Mouse (Mus musculus) lung, postnatal 14 days (tissue): Measurements from ENCODE around the gene Cxxc4.
"Not testable (repeated sequence)": the region's sequence is repeated elsewhere in the genome, so short reads cannot be mapped to it uniquely, and the experiment has no call there.

Experiments used
- DNase-seq: peaks from one replicate; pipeline ENCODE4 v3.0.0; 2021

Cxxc4 gene

DNA sequence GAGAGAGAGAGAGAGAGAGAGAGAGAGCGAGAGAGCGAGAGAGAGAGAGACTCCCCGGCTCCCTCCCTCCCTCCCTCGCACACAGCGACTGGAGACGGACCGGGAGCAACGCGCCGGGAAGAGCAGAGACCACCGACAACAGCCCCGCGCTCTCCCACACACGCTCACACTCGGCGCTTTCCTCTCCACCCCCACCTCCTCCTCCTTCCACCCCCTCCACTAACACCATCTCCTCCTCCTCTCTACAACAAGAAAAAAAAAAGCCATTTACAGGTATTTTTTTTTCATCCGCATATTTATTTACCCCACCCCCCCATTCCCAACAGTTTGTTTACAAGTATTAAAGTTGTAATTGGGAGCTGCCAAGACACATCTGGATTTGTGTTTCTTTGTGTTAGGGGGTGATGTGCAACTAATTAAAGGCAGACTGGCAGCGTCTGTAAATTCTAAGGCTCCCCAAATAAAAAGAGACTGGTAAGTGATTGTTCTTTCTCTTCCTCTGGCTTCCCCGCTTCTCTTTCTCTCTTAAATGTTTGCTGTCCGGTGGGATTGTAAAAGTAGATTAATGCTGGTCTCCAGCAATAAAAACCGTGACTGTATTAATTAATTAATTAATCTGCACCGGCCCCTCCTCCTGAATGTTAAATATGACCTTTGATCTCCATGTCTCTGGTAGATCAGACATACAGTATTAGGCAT, at the start of gene Cxxc4:
Cxxc4 (plus strand) TSS at position 71 of the 699 bp plus-strand sequence.
- DNase-seq, result no peak

DNA sequence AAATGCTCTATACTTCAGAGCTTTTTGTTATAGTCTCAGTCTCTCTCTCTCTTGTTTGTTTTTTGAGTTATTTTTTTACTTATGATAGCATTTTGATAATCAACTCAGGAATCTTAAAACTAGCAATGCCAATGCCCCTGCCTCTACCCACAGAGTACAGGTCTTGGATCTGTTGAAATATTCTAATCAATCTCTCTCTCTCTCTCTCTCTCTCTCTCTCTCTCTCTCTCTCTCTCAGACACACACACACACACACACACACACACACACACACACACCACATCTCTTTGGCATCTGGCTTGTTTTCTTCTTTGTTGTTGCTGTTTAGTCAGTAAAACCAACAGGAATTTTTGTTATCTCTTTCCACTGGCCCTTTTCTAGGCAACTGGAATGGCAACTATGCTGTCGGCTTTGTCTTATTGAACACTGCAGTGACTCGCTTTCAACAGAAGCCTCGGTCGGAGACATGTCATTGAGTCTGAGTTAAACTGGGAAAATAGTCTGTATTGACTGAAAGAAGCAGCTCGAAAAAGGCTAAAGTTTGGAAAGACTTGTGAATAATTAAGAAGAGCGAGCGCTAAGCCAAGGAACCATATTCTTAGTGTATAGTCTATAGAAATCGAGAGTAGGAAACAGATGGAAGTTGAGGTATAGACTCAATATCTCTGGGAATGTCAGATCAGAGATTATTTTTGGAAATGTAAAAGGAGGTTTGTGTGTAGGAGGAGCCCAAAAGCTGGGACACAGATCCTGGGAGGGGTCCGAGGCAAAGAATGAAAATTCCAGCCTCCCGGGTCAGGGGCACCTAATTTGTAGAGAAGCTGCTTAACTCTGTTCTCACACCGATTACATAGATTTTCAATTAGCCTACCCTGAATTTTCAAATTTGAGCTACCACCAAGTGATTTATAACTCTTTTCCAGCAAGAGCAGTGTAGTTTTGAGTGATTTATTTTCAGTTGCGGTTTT, 47.0 kb upstream of the Cxxc4 start:
- no peak for DNase-seq

DNA sequence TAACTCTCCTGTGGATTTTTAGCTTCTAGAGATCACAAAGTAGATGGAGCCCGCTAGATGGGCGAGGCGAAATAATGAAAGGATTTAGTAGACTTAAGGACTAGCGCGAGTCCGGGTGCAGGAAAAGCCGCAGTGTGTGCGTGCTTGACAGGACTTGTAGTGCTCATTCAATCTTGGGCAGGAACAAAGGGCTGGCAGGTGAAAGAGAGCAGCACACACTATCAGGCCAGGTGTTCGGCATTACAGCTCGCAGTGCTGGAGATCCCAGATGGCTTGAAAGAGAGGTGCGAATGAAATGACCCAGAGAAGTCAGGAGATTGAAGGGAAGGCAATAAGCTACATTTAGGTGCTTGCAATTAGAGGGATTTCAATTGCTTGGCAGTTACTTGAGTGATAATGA, 46.2 kb upstream of the Cxxc4 start:
- no peak for DNase-seq

DNA sequence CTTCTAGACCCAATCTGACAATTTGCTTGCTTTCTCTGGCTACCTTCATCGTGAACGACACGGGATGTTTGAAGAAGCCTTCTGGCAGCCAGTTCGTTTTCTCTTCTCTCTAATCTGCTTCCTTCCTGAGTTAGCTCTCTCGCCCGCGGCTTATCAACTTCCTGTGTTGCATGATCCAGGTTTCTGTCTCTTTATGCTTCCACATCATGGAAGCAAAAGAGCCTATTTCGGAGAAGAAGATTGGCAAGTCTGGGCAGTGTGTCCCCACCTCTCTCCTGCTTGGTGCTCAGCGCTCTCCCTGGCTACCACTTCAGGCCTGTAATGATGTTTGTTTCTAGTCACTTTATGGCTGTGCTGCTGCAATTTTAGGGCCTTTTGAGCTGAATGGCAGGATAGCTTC, 36.4 kb upstream of the Cxxc4 start:
- peak; percentile 21 for DNase-seq

DNA sequence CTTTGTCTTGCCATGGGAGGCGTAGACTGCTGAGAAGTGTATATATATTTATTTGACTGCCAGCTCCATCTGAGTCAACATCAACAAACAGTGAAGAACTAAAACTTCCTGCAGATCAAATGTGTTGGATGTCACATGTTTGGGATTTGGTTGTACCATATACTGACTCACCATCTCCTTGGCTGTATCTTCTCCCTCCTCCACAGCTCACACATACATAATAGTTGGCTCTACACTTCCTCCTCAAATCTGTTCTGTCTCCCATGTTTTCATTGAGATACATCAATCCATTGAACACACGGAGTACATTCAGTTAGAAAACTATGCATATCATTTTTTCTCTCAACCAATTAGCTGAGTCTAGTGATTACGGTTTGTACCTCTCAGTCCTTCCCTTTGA, 29.7 kb upstream of the Cxxc4 start:
- no peak for DNase-seq

DNA sequence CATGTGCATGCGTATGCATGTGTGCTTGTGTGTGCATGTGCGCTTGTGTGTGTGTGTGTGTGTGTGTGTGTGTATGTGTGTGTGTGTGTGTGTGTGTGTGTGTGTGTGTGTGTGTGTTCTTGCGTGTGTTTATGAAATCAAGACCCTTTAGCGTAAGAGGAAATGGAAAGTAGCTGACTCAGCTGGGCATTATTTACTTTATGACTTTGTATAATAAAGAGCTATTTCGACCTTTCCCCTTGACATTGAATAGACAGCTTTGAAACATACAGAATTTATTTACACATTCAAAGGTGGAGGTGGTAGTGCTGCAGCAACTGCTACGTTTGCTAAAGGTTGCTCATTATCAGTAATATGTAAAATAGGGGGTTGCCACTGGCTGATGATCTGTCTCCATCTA, 25.3 kb upstream of the Cxxc4 start:
- no peak for DNase-seq

DNA sequence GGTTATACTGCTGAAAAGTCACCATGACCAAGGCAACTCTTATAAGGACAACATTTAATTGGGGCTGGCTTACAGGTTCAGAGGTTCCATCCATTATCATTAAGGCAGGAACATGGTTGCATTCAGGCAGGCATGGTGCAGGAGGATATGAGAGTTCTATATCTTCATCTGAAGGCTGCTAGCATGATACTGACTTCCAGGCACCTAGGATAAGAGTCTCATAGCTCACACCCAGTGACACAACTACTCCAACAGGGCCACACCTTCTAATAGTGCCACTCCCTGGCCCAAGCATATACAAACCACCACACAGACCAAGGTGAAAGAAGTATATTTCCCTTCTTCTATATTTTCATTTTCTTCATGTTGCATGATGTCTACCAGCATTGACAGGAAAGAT, 16.4 kb upstream of the Cxxc4 start:
- not testable (repeated sequence) for DNase-seq

DNA sequence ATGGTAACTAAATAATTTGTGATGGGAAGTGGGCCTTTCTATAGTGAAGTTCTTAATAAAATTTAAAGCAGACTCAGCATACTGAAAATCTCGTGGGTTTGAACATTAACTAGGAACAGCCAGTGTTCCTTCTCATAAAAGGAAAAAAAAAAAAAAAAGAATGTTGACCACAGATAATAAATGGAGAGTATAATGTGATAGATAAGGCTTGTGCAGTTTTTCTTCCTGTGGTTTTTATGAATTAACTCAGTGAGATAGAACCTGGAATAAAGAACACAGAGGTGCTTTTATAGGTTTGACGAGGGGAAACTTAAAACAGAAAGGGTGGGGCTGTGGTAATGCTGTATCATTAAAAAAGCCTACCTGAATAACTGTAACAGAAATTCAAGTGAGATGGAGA, 15.3 kb upstream of the Cxxc4 start:
- no peak for DNase-seq

DNA sequence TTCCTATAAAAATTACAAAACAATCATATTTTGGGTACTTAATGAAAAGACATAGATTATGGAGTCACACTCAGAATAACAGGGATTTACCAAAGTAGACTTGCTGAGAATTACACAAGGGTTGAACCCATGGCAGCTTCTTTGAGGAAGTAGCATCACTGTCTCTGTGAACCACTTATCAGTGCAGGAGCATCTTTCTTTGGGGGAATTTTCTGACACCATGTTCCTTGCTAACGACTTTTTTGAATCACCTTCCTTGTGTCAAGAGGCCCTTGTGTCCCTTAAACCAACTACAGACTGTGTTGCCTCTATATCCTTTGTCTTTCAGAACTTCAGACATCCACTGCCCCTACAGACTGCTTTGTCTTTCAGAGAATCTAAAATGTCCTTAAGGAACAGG, 13.7 kb upstream of the Cxxc4 start:
- no peak for DNase-seq

DNA sequence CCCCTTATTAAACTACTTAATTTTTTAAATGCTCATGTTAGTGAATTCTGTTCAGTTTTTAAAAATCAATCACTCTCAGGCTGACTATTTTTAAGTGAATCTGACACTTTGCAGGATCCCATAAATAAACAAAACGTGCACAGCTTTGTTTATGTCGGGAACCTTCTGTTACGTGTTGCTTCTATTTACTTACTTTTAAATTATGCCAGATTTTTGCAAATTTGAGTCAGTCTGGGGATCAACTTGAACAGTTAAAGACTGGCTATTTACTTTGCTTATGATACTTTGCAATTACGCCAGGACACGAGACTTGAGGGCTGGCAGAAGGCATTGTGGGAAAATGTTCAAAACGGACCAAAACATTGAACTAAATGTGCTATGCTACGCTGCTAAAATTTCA, 12.3 kb upstream of the Cxxc4 start:
- DNase-seq, result no peak

DNA sequence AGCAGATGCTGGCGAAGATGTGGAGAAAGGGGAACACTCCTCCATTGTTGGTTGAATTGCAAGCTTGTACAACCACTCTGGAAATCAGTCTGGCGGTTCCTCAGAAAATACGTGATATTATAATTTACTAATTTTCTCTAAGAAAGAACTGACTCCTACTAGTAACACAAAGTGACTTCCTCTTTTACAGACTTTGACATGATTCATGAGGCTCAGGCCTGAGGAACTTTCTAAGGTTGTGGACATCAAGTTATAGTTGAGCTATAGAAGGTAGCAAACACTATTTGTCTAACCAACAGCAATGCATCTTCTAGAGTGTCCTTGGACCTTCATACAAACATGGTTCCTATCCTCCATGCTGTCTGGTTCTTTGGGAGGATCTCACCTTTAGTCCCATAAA, 10.4 kb upstream of the Cxxc4 start:
- DNase-seq, result no peak

DNA sequence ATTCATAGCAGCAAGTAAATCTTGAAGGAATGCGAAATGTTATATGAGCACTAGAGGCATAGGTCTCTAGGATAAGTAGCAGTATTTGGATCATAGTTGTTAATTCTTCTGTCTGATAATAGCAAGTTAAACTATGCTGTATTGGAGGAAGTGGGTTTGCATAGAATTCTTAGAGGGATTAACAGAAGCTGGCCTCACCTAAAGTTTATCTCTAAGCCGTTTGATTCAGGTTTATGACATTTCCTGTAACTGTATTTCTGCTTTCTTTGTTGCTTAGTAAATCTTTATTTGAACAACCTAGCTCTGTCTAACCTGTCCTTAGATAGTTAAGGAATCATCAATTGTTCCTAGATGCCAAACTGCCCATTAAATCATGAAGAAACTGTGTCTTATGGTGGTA, 3.5 kb upstream of the Cxxc4 start:
- DNase-seq, result no peak

DNA sequence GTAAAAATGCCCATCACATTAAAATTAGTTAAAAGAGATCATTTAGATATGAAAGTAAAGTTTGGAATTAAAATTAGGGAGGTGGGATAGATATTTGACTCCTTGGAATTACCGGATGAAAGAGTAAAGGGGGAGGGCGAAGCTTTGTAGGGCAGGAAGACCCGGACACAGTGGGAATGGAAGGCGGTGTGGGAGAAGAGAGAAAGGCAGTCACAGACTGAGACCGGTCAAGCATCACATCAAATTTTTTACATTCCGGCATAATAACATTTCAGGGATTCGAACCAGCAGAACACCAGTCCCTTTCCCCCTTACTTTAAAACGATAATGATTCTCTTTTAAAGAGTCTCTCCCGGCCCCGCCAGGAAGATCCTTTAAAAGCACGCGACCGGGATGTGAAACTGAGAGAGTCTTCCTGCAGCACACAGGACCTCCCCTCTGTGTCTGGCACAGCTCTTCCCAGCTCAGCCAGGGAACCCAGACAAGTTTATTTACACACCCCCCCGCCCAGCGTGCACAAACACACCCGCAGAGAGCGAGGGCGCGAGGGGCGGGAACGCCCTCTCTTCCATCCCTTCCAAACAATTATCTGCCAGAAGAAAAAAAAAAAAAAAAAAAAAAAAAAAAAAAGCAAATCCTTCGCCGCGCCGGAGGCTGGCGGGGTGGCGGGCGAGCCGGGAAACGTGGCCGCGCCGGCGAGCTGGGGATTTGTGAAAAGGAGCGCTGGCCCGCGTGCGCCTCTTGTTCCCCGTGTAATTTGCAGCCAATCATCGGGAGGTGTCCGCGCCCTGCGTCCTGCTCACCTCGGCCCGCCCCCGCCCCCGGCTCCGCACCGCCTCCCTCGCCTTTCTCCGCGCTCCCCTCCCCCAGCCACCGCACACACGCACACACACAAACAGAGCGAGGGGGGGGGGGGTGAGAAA, 532 bp upstream of the Cxxc4 start:
- peak; percentile 58 for DNase-seq

DNA sequence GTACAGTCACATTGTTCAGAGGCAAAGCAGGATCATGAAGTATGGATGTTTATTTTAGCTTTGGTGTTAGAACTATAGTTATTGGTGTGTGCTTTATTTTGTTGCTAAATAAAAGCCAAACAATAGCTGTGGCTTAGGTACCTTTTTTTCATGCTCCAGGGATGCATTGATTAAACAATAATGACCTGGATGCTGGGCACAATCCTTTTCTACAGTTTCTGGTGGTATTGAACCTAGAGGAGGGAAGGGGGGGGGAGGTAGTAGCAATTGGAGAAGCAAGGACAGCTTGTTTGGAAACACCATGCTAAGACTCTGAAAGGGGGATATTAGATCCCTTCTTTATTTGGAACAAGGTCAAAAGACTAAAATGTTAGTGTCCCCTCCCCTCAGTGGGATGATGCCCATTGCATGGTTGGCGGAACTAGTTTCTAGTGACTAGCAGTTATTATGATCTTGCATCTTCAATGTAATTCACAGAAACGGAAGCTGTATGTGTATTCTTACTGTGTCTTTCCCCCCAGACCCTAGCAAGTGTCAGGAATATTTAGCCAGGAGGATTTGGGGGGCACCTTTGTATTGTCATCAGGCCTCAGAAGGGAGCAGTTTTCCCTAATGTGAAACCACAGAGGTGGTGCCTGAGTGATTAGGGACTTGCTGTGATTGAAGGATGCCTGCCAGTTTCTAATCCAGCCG, 975 bp downstream of the Cxxc4 start:
- no peak for DNase-seq

DNA sequence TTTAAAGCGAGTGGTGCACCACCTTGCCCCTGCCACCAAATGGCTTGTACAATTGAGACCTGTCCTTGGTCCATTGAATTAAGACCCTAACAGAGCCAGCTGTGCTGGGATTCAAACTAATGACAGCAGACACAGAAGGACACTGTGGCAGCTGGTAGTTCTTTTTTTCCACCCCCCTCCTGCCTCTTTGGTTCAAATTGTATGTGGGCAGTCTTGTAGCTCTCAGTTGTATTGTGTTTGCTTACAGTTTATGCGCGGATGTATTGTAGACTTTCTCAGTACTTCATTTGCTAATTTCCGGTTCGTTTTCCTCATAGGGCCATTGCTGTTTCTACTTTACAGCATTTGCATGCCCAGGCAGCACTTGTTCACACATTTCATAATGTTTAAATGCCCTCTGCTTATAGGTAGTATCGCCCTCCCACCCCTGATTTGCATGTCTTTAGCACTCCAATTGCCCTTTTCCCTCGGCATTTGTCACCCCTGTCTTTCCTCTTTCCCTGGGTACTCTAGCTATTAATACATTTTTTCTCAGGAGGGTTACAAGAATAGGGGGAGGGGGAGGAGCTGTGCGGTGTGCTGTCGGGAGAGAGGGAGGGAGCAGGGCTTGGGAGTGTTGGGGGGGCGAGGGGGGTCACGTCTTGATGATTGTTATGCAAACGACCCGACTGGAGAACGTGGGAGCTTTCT, 2.5 kb downstream of the Cxxc4 start:
- DNase-seq, result no peak

DNA sequence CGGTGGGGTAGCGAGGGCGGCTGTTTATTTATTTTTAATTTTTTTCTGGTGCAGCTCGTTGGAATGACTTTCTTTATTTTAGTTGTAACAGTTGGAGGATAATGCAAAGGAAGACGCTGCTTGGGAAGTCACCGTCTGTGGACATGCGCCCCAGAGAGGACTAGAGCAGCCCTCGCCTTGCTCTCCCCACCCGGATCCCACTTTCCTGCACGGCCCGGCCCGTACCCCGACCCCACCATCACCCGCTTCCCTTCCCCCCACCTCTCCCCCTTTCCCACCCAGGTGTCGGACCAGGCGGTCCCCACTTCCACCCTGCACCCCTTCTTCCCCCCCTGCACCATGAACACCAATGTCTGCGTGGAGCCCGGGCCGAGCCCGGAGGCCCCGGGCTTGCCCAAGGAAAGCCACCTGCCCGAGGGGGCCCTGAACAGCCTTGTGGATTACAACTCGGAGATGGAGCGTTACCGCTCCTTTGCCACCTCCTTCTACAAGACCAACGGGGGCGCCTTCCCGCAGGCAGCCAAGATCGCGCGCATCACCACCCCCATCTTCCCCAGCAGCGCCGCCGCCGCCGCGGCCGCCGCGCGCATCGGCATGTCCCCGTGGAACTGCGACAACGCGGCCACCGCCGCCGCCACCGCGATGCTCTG, 3.2 kb downstream of the Cxxc4 start:
- DNase-seq, result peak; percentile 27

DNA sequence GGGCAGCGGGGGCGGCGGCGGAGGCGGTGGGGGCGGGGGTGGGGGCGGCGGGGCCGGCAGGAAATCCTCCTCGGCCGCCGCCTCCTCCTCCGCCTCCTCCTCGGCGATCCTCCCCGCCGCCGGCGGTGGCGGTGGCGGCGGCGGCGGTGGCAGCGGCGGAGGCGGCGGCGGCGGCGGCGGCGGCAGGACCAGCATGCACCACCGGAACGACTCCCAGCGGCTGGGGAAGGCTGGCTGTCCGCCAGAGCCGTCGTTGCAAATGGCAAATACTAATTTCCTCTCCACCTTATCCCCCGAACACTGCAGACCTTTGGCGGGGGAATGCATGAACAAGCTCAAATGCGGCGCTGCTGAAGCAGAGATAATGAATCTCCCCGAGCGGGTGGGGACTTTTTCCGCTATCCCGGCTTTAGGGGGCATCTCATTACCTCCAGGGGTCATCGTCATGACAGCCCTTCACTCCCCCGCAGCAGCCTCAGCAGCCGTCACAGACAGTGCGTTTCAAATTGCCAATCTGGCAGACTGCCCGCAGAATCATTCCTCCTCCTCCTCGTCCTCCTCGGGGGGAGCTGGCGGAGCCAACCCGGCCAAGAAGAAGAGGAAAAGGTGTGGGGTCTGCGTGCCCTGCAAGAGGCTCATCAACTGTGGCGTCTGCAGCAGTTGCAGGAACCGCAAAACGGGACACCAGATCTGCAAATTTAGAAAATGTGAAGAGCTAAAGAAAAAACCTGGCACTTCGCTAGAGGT, 3.9 kb downstream of the Cxxc4 start:
- peak; percentile 64 for DNase-seq

DNA sequence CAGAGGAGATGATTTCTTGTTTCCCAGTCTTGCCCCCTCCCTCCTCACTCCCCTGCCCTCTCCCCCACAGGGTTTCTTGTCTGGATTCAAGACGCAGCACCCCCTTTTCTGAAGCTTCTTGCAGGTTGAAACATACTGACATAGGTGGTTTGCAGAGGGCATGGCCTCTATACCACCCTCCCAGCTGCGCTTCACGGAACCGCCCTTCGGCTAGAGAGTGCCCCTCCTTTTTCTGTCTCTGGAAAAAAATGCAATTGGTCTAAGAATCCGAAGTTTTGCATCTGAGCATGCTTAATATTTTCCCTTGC, 4.4 kb downstream of the Cxxc4 start:
- no peak for DNase-seq

DNA sequence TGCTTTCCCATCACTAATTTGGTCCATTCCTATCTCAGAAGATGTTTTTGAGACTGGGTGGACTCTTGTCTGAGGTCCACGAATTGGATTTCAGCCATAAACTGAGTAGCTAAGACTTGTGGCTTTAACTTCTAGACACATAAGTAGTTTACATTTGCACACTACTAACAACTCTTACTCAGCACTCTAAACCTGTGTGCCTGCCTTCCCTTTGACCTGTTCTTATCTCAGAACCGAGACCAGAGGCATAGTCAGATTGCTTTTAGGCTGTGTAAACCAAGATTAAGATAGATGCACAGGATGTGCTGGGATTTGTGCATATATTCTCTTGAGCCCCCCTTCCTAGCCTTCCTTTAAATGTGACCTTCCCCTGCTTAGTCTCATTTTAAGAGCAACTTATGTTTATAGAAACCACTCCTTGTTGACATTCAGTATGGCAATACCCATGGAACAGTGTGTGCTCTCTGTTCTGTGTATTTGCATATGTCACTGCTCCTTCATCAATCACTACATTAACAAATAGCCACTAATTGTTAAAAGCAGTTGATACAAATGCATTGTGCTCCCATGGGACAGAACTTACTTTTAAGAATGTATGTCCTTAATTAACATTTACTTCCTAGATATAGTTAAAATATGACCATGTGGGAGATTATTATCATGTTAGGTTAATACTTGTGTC, 7.0 kb downstream of the Cxxc4 start:
- no peak for DNase-seq

DNA sequence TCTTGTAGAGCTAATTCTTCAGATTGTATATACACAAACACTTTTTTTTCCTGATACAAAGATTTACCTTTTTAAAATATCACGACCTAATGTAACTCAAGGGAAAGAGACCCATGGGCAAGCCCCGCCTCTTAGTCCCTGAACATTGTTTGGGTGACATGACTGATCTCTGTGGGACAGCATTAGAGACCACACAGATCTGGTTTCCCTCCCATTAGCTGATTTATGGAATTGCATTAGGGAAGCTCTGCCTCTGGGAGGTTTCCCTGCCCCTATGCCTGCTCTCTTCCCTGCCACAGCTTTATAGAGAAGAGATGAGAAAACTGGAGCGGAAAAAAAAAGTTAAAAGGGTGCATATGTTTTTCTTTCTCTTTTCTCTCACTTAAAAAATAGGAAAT, 7.6 kb downstream of the Cxxc4 start:
- DNase-seq, result no peak
